Mouse (Mus musculus): Measurements from ENCODE around the gene Podxl. TPM values are rescaled to one million over a fixed set of nuclear protein-coding genes. Genes with fewer than 3 reads are reported as not detected.
A peak's percentile ranks its signal among the peaks of the same experiment; 100 is the strongest.

Podxl gene
- polyA plus RNA-seq, 1 experiment from 2014 or later = 9.8 TPM

DNA sequence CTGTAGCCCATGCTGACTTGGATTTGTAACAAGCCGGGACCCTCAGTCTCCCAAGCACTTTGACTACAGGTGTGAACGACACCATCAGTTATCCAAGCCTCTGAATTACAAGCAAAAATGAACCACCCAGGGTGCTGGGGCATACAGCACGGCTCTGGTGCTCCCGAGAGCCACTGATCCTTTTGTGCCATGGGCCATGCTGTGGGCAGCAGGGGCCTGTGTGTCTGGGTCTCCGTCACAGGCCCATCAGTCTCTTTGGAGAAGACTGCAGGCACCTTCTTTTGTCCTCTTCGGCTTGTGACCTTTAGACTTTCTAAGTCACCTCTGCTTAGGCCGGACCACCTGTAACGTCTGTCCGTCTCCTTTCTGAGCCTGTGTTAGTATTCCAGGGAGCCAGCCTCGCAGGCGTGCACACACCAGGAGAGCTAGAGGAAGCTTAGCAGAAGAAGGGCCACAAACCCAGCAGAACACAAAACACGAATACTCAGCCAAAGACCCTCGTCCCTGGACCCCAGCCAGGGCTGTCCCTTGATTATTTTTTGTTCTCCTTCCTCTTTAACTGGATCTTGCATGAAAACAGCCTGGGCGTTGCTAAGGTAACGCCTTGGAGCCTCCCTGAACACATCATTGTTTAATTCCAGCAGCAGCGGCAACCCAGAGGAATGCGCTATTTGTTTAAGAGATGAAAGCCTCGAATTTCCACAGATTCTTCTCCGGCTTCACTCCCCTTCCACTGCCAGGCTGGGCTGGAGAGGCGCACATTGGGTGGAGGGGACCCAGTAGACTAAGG lies 32.8 kb upstream of the Podxl start:
- Histone ChIP-seq H3K36me3 (replicated peaks; ENCODE audit: control insufficient read depth, insufficient read depth) (no peaks in the 10 kb centered on the region), H3K27me3 (ENCODE audit: control insufficient read depth, insufficient read depth, low read length) (no peaks in the 10 kb centered on the region), H3K27ac (peak overlapping the region; percentile 86), H3K9me3 (ENCODE audit: control insufficient read depth, low read length) (no peaks in the 10 kb centered on the region), H3K4me3 (replicated peaks; ENCODE audit: low read length) (no peak overlapping the region), H3K4me1 (replicated peaks; ENCODE audit: control insufficient read depth, insufficient read depth, low read length) (peaks cover 19% of the 10 kb centered on the region), H3K9ac (peak overlapping the region; percentile 51), H3K4me2 (replicated peaks) (peak overlapping the region; percentile 34)
- 7% methylated on average over 20 of the region's 20 CpGs for WGBS
- peak; percentile 88 for ATAC-seq (ENCODE audit: low FRiP score)
- peak; percentile 78 for DNase-seq (ENCODE audit: low spot score)

DNA sequence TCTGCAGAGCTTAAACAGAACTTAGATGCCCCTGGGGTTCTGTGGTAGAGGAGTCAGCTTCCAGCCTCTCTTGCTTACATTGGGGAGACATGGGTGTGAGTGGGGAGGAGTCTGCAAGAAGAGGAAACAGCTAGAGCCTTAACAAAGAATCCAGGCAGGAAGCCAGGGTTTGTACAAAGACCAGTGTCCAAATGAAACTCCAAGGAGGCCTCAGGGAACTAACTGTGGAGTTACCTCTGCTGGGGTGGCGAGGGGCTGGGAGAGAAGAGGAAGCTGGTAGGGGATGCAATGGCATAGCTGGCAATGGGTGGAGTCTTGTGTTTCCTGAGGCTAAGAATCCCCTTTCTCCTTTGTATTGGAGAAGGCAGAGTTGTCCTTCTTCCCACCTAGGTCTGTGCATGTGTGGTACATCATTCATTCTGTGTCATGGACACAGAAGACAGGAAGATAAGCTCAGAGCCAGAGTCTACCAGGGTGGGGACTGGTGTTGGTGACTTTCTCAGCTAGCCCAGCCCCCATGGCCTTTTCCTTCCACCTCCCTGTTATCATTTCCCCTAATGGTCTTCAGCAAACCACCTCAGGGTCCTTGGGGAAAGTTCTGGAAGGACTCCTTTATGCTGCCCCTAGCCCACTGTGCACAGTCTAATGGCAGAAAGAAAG lies 28.9 kb upstream of the Podxl start:
- H3K9ac ChIP-seq = no peak overlapping the region
- 70% methylated on average over 1 of the region's 1 CpGs for WGBS
- no peaks in the 10 kb centered on the region for H3K36me3 ChIP-seq (replicated peaks; ENCODE audit: control insufficient read depth, insufficient read depth)
- no peak for ATAC-seq (ENCODE audit: low FRiP score)
- H3K4me1 ChIP-seq (replicated peaks; ENCODE audit: control insufficient read depth, insufficient read depth, low read length) = peaks cover 17% of the 10 kb centered on the region
- no peak overlapping the region for H3K4me3 ChIP-seq (replicated peaks; ENCODE audit: low read length)
- H3K4me2 ChIP-seq (replicated peaks) = no peak overlapping the region
- no peak for DNase-seq (ENCODE audit: low spot score)
- no peaks in the 10 kb centered on the region for H3K9me3 ChIP-seq (ENCODE audit: control insufficient read depth, low read length)
- H3K27ac ChIP-seq = no peak overlapping the region
- H3K27me3 ChIP-seq (ENCODE audit: control insufficient read depth, insufficient read depth, low read length) = no peaks in the 10 kb centered on the region

DNA sequence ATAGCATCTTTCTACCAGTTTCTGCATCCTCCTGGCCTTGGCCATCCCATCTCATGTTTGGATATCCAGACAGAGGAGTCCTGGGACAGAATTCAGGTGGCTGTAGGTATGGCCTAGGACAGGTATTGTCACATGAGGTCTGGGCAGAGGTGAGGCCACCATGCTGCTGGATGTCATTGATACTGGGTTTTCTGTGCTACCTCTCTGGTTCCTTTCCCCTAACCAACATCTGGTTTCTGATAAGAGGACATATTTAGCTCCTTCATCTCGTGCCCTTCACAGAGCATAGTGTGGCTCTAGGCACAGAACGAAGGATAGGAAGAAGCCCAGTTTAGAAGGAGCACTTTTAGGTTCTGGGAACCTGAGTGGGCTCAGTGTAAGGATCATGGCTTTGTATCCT lies 28.3 kb upstream of the Podxl start:
- H3K27me3 ChIP-seq (ENCODE audit: control insufficient read depth, insufficient read depth, low read length) = no peaks in the 10 kb centered on the region
- H3K36me3 ChIP-seq (replicated peaks; ENCODE audit: control insufficient read depth, insufficient read depth) = no peaks in the 10 kb centered on the region
- ATAC-seq (ENCODE audit: low FRiP score) (no peak), DNase-seq (ENCODE audit: low spot score) (no peak)
- H3K4me3 ChIP-seq (replicated peaks; ENCODE audit: low read length) = no peak overlapping the region
- H3K4me2 ChIP-seq (replicated peaks) = no peak overlapping the region
- H3K9me3 ChIP-seq (ENCODE audit: control insufficient read depth, low read length) = no peaks in the 10 kb centered on the region
- 88% methylated on average over 2 of the region's 2 CpGs for WGBS
- no peak overlapping the region for H3K27ac ChIP-seq
- H3K9ac ChIP-seq = no peak overlapping the region
- H3K4me1 ChIP-seq (replicated peaks; ENCODE audit: control insufficient read depth, insufficient read depth, low read length) = peaks cover 11% of the 10 kb centered on the region

DNA sequence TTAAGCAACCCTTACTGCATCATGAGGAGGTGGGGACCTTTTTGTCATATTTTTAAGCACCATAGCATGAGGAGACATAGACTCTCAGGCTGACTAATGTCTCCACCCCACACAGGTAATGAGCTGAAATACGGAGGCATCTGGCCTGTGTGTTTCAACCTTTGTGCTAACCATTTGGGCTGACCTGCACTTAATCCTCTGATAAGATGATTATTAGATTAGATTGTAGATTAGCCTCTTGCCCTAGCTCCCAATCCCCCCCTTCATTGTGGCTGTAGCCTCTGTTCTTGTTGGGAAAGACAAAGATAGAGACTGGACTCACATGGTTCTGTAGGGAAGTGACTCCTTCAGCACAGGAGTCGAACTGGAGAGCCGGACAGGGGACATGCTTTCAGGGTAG lies 27.9 kb upstream of the Podxl start:
- Histone ChIP-seq H3K4me1 (replicated peaks; ENCODE audit: control insufficient read depth, insufficient read depth, low read length) (peaks cover 6% of the 10 kb centered on the region), H3K27me3 (ENCODE audit: control insufficient read depth, insufficient read depth, low read length) (no peaks in the 10 kb centered on the region), H3K9me3 (ENCODE audit: control insufficient read depth, low read length) (no peaks in the 10 kb centered on the region), H3K27ac (no peak overlapping the region), H3K36me3 (replicated peaks; ENCODE audit: control insufficient read depth, insufficient read depth) (no peaks in the 10 kb centered on the region), H3K4me3 (replicated peaks; ENCODE audit: low read length) (no peak overlapping the region), H3K4me2 (replicated peaks) (no peak overlapping the region), H3K9ac (no peak overlapping the region)
- ATAC-seq (ENCODE audit: low FRiP score) (no peak), DNase-seq (ENCODE audit: low spot score) (no peak)
- WGBS = 90% methylated on average over 3 of the region's 3 CpGs

DNA sequence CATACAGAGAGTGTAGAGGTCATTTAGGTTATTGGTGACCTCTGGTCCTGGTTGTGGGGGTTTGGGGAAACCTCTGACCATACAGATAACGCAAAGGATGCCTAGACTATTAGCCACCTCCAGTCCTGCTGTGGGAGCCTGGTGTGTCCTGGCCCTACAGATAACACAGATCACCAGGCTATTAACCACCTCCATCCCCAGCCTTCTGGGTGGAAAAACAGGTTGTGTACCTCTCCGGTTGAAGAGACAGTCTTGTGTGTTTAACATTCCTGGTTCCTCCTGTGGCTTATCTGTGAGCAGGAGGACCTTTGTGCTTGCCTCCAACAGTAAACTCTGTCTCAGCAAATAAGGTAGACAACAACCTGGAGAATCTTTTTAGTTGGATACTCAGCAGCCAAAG lies 27.0 kb upstream of the Podxl start:
- no peaks in the 10 kb centered on the region for H3K9me3 ChIP-seq (ENCODE audit: control insufficient read depth, low read length)
- 88% methylated on average over 2 of the region's 2 CpGs for WGBS
- H3K27ac ChIP-seq = no peak overlapping the region
- H3K36me3 ChIP-seq (replicated peaks; ENCODE audit: control insufficient read depth, insufficient read depth) = no peaks in the 10 kb centered on the region
- H3K4me2 ChIP-seq (replicated peaks) = no peak overlapping the region
- H3K4me1 ChIP-seq (replicated peaks; ENCODE audit: control insufficient read depth, insufficient read depth, low read length) = no peaks in the 10 kb centered on the region
- H3K27me3 ChIP-seq (ENCODE audit: control insufficient read depth, insufficient read depth, low read length) = no peaks in the 10 kb centered on the region
- DNase-seq (ENCODE audit: low spot score) = no peak
- H3K4me3 ChIP-seq (replicated peaks; ENCODE audit: low read length) = no peak overlapping the region
- ATAC-seq (ENCODE audit: low FRiP score) = no peak
- no peak overlapping the region for H3K9ac ChIP-seq

DNA sequence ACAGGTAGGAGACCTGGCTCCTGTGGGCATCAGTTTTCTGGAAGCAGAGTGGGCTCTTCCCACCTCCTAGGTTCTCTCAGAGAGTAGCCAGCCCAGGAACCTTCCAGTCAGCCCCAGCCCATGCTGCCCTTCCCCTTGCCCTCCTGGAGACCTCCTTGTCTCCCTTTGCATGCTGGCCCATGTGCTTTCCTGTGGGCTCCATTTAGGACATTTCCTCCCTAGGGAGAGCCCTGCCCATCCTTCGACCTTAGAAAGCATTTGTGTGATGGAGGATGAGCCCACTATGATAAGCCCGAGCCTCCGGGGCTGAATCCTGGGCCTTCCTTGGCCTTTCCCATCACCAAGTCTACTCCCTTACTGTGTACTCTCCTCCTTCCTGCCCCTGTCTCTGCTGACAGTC lies 25.5 kb upstream of the Podxl start:
- no peak for ATAC-seq (ENCODE audit: low FRiP score)
- H3K4me1 ChIP-seq (replicated peaks; ENCODE audit: control insufficient read depth, insufficient read depth, low read length) = no peaks in the 10 kb centered on the region
- 86% methylated on average over 3 of the region's 3 CpGs for WGBS
- no peak overlapping the region for H3K4me3 ChIP-seq (replicated peaks; ENCODE audit: low read length)
- H3K9me3 ChIP-seq (ENCODE audit: control insufficient read depth, low read length) = no peaks in the 10 kb centered on the region
- no peak overlapping the region for H3K4me2 ChIP-seq (replicated peaks)
- no peaks in the 10 kb centered on the region for H3K36me3 ChIP-seq (replicated peaks; ENCODE audit: control insufficient read depth, insufficient read depth)
- H3K27ac ChIP-seq = no peak overlapping the region
- no peak overlapping the region for H3K9ac ChIP-seq
- no peak for DNase-seq (ENCODE audit: low spot score)
- H3K27me3 ChIP-seq (ENCODE audit: control insufficient read depth, insufficient read depth, low read length) = no peaks in the 10 kb centered on the region

DNA sequence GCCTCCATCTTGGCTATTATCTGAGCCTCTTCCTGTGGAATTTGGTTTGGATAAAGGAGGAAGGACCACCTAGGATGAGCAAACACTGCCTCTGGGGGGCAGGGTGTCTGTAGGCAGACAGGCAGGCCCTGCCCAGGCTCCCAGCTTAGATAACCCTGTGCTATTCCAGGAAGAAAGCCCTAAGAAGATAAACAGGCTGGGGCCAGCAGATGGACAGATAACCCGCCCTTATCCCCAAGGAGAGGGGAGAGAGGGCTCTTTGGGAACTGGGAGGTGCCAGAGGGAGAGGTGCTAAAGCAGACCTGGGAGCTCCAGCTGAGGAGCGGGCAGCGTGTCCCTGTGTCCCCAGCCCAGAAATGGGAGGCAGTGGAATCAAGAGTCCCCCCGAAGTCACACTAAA lies 23.9 kb upstream of the Podxl start:
- Histone ChIP-seq H3K4me3 (replicated peaks; ENCODE audit: low read length) (no peak overlapping the region), H3K9ac (no peak overlapping the region), H3K36me3 (replicated peaks; ENCODE audit: control insufficient read depth, insufficient read depth) (no peaks in the 10 kb centered on the region), H3K27ac (no peak overlapping the region), H3K9me3 (ENCODE audit: control insufficient read depth, low read length) (no peaks in the 10 kb centered on the region), H3K4me1 (replicated peaks; ENCODE audit: control insufficient read depth, insufficient read depth, low read length) (no peaks in the 10 kb centered on the region), H3K27me3 (ENCODE audit: control insufficient read depth, insufficient read depth, low read length) (no peaks in the 10 kb centered on the region), H3K4me2 (replicated peaks) (no peak overlapping the region)
- no peak for DNase-seq (ENCODE audit: low spot score)
- 64% methylated on average over 4 of the region's 4 CpGs for WGBS
- no peak for ATAC-seq (ENCODE audit: low FRiP score)

DNA sequence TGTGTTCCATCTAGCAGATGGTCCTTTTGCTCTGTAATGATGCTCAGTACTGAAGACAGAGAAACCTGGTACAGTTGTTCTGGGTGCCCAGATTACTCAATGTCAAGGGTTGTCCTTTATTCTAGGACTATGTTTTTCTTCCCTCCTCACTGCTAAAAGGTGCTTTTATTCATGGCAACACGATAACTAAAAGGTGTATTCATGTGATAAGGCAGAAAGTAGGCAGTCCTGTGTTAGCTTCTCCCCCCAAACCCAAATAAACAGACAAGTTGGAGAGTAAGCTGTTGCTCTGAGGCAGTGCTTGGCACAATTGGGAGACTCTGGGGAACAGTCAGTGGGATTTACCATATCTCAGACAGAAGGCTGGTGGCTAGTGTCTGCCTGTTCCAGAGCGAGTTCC lies 22.3 kb upstream of the Podxl start:
- Histone ChIP-seq H3K4me2 (replicated peaks) (no peak overlapping the region), H3K27ac (no peak overlapping the region), H3K9me3 (ENCODE audit: control insufficient read depth, low read length) (no peaks in the 10 kb centered on the region), H3K9ac (no peak overlapping the region), H3K4me1 (replicated peaks; ENCODE audit: control insufficient read depth, insufficient read depth, low read length) (no peaks in the 10 kb centered on the region), H3K4me3 (replicated peaks; ENCODE audit: low read length) (no peak overlapping the region), H3K36me3 (replicated peaks; ENCODE audit: control insufficient read depth, insufficient read depth) (no peaks in the 10 kb centered on the region), H3K27me3 (ENCODE audit: control insufficient read depth, insufficient read depth, low read length) (no peaks in the 10 kb centered on the region)
- DNase-seq (ENCODE audit: low spot score) (no peak), ATAC-seq (ENCODE audit: low FRiP score) (no peak)
- WGBS = 89% methylated on average over 2 of the region's 2 CpGs

DNA sequence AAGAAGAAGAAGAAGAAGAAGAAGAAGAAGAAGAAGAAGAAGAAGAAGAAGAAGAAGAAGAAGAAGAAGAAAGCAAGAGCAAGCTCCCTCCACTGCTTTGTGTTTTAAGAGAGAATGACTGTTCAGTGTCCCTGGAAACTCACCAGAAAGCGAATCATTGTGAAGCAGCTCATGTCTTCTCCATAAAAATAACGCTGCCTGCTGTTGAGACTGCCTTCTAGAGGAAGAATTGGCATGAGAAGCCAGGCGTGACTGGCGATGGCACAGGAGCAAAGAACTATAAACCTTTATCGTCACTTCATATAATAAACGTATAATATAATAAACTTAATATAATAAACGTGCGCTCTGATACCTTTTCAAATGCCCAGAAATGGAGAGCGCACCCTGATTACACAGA lies 12.4 kb upstream of the Podxl start:
- Histone ChIP-seq H3K4me1 (replicated peaks; ENCODE audit: control insufficient read depth, insufficient read depth, low read length) (no peaks in the 10 kb centered on the region), H3K4me3 (replicated peaks; ENCODE audit: low read length) (no peak overlapping the region), H3K27me3 (ENCODE audit: control insufficient read depth, insufficient read depth, low read length) (no peaks in the 10 kb centered on the region), H3K9me3 (ENCODE audit: control insufficient read depth, low read length) (no peaks in the 10 kb centered on the region), H3K27ac (no peak overlapping the region), H3K9ac (no peak overlapping the region), H3K4me2 (replicated peaks) (no peak overlapping the region), H3K36me3 (replicated peaks; ENCODE audit: control insufficient read depth, insufficient read depth) (no peaks in the 10 kb centered on the region)
- 81% methylated on average over 9 of the region's 9 CpGs for whole genome bisulfite sequencing
- DNase-seq (ENCODE audit: low spot score) (no peak), ATAC-seq (ENCODE audit: low FRiP score) (no peak)

Measured in hindbrain, embryonic 14.5 days (tissue).